Mouse (Mus musculus): ENCODE data around the gene Wdr24. TPM values are rescaled to one million over a fixed set of nuclear protein-coding genes. Genes with fewer than 3 reads are reported as not detected.

The Wdr24 gene
- polyA plus RNA-seq, 1 experiment, result 14.5 TPM

DNA sequence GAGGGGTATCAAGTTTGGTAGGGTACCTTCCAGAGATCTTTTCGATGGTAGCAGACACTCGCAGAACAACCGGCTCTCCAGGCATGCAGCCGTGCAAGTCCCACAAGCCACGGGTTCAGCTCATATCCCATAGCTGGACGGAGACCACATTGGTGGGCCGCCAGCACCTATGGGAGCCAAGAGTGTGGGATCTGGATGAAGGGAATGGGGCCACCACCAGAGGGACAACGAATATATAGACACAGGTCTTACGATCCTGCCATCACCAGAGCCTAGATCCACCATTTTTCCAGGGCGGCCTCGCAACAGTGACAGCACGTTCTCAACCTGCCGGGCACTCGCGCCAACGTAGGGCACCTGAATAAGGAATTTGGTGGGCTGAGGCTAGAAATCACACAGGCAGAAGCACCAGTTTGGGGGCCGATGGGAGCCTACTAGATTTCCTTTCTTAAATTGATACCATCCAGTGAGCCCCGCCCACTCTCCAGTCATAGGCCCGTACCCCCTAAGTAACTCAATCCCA is 32.0 kb upstream of the Wdr24 start:
- no peak overlapping the region for H3K27ac ChIP-seq (ENCODE audit: insufficient read depth, low read length)
- no peak for TF ChIP-seq CTCF (IDR thresholded peaks at IDR 0.05; ENCODE audit: borderline replicate concordance, insufficient read depth, low read length)
- 0 out of 2 replicates have a peak, but pooled peaks have one; percentile 5 for TF ChIP-seq POLR2A (IDR thresholded peaks at IDR 0.05; ENCODE audit: low read depth, low read length)
- H3K4me1 ChIP-seq (ENCODE audit: control insufficient read depth, insufficient read depth, low read length), result peaks cover 7% of the 10 kb centered on the region; the same call in 1 of the 2 replicates
- H3K4me3 ChIP-seq (ENCODE audit: insufficient read depth, low read length), result peak overlapping the region; percentile 55

DNA sequence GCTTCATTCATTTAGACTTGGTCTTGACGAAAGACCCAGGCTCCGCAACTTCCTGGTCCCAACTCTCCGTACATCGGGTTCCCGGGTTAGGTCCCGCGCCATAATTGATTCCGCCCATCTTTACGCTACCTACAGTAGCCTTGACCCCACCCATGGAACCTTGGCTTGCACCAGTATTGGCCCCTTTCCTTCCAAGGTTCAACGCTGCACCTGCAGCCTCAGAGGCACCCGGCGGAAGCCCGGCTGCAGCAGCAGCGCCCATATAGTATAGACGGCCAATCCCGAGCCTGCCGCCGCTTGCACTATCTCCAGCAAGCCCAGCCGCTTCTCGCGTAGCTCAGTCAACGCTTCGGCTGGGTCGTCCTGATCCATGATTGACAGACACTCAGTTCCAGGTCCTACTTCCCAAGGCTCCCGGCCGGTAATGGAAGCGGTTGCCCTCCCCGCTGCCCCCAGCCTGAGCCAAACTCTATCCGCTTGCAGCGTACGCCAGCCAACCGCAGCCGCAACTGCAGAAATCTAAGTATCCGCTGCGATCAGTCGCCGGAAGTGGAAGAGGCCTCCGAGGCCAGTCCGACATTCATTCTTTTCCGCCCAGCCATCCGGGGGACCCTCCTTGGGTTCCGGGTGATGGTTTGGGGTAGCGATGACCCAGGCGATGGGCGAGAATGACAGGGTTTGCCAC is 31.4 kb upstream of the Wdr24 start:
- peaks cover 7% of the 10 kb centered on the region; the same call in 1 of the 2 replicates for H3K4me1 ChIP-seq (ENCODE audit: control insufficient read depth, insufficient read depth, low read length)

DNA sequence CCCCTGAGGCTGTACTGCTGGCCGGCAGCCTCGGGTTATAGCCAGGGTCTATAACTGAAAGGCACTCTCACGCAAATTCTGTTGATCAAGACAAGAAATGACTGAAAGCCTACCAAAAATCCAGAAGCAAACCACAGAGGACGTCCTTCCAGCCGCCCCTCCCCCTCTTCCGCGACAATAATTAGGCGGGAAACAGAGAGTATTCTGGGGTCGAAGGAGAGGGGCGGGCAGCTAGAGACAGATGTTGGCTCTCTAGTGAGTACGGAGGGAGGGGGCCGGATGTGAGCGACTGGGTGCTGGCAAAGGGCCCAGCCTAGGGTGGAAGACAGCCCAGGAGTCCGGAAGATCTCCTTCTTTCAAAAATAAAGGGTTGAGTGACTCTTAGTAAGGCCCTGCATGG is 30.8 kb upstream of the Wdr24 start, which contains the start of gene Fam173a:
TSS of gene Fam173a (minus strand) at position 287 of the 400 bp plus-strand sequence.
- Histone ChIP-seq H3K4me1 (ENCODE audit: control insufficient read depth, insufficient read depth, low read length) (peaks cover 7% of the 10 kb centered on the region; the same call in 1 of the 2 replicates), H3K27ac (ENCODE audit: insufficient read depth, low read length) (peak within 1 kb of the TSS; percentile 86)
- TF ChIP-seq CTCF (IDR thresholded peaks at IDR 0.05; ENCODE audit: borderline replicate concordance, insufficient read depth, low read length) (no peak), POLR2A (IDR thresholded peaks at IDR 0.05; ENCODE audit: low read depth, low read length) (no peak)

More for the DNA sequence above, 31.4 kb upstream of the Wdr24 start:
- peak overlapping the region; percentile 86 for H3K27ac ChIP-seq (ENCODE audit: insufficient read depth, low read length)
- peak overlapping the region; percentile 55 for H3K4me3 ChIP-seq (ENCODE audit: insufficient read depth, low read length)
- TF ChIP-seq POLR2A (IDR thresholded peaks at IDR 0.05; ENCODE audit: low read depth, low read length) (peak; percentile 92), CTCF (IDR thresholded peaks at IDR 0.05; ENCODE audit: borderline replicate concordance, insufficient read depth, low read length) (no peak)

DNA sequence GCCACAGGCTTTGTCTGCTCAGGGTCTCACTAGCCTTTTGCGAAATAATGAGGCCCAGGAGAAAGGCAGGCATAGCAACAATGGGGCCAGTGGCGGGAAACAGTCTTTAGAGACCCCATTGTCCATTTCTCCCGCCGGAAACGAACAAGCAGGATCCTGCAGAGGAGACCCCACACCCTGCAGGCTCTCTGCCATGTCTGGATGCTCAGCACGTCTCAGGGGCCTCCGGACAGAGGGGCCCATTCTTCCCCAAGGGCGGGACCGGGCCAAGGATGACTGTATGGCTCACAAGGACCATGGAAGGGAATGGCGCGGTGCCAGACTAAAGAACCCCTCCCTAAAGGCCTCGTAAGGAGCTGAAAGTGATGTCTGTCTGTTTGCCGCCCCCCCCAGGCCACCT is 29.2 kb upstream of the Wdr24 start:
- Histone ChIP-seq H3K27ac (ENCODE audit: insufficient read depth, low read length) (no peak overlapping the region), H3K4me1 (ENCODE audit: control insufficient read depth, insufficient read depth, low read length) (peaks cover 7% of the 10 kb centered on the region; the same call in 1 of the 2 replicates), H3K4me3 (ENCODE audit: insufficient read depth, low read length) (no peak overlapping the region)
- TF ChIP-seq CTCF (IDR thresholded peaks at IDR 0.05; ENCODE audit: borderline replicate concordance, insufficient read depth, low read length), result no peak
- TF ChIP-seq POLR2A (IDR thresholded peaks at IDR 0.05; ENCODE audit: low read depth, low read length), result no peak

More for the DNA sequence above, 30.8 kb upstream of the Wdr24 start, which contains the start of gene Fam173a:
- H3K4me3 ChIP-seq (ENCODE audit: insufficient read depth, low read length), result peak within 1 kb of the TSS; percentile 55

DNA sequence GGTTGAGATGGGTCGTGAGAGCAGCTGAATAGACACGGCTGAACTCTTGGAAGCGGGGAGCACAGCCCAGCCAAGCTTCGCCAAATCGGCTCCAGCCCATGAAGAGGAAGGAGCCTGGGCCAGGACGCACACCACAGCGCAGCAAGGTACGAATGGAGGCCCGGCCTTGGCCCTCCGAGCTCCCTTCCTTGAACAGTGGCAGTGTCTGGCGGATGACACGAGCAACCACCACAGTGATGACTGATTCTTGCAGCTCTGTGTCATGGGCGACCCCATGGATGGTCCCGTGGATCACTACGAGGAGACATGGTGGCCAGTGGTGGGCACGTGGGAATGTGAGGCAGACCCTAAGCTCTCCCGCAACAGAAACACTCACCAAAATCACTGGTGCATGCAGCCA is 28.4 kb upstream of the Wdr24 start:
- Histone ChIP-seq H3K4me3 (ENCODE audit: insufficient read depth, low read length) (no peak overlapping the region), H3K27ac (ENCODE audit: insufficient read depth, low read length) (no peak overlapping the region), H3K4me1 (ENCODE audit: control insufficient read depth, insufficient read depth, low read length) (peaks cover 7% of the 10 kb centered on the region; the same call in 1 of the 2 replicates)
- TF ChIP-seq POLR2A (IDR thresholded peaks at IDR 0.05; ENCODE audit: low read depth, low read length), result no peak
- TF ChIP-seq CTCF (IDR thresholded peaks at IDR 0.05; ENCODE audit: borderline replicate concordance, insufficient read depth, low read length), result no peak

DNA sequence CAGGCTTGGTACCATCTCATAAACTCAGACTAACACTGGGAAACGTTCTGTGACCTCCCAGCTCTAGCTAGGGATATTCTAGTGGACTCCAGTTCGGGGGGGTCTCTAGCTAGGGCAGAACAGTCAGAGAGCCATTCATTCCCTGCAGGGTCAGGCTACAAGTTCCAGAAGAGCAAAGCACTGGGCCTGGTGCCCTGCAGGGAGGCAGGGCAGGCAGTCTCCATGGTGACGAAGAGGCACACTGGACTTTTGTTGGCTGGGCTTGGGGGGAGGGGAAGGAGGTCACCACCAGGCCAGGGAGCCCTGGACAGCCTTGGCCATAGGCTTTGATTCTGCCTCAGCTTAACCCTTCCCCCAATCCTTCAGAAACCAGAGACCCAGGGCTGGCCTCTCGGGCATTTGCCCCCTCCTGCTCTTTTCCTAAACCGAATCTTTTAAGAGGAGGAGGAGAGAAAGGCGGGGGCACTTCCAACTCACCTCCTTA is 27.8 kb upstream of the Wdr24 start, which contains the start of gene AC134908.4:
TSS of gene AC134908.4 (minus strand) at position 51 of the 484 bp plus-strand sequence.
- H3K4me1 ChIP-seq (ENCODE audit: control insufficient read depth, insufficient read depth, low read length), result peaks cover 7% of the 10 kb centered on the region; the same call in 1 of the 2 replicates
- H3K27ac ChIP-seq (ENCODE audit: insufficient read depth, low read length), result no peak within 1 kb of the TSS

DNA sequence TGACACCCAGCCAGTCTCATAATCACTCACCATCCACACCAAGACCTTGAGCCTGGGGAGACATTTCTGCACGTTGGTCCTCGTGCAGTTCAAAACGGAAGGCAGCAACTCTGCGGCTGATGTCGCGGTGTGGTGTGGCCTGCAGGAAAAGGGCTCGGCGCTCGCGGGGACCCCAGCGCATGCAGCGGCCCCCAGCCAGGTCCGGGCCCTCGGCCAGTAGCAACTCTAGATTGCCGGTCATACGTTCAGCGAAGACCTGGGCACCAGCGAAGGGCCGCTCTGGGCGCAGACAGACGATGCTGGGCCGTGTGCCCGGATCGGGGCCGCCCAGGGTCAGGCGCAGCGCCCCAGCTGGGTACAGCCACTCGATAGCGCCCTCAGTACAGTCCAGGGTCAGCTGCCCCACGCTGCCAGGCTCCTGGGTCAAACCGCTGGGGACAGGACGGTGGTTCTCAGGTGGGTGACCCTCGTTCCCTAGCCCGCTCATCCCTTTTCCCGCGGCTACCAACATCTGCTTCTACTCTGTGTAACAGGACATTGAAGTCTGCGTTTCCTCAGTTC is 27.1 kb upstream of the Wdr24 start:
- peak overlapping the region; percentile 76 for H3K4me3 ChIP-seq (ENCODE audit: insufficient read depth, low read length)
- H3K27ac ChIP-seq (ENCODE audit: insufficient read depth, low read length), result no peak overlapping the region
- TF ChIP-seq CTCF (IDR thresholded peaks at IDR 0.05; ENCODE audit: borderline replicate concordance, insufficient read depth, low read length), result no peak
- no peak for TF ChIP-seq POLR2A (IDR thresholded peaks at IDR 0.05; ENCODE audit: low read depth, low read length)
- peaks cover 7% of the 10 kb centered on the region; the same call in 1 of the 2 replicates for H3K4me1 ChIP-seq (ENCODE audit: control insufficient read depth, insufficient read depth, low read length)

More for the DNA sequence above, 27.8 kb upstream of the Wdr24 start, which contains the start of gene AC134908.4:
- no peak for TF ChIP-seq POLR2A (IDR thresholded peaks at IDR 0.05; ENCODE audit: low read depth, low read length)
- no peak for TF ChIP-seq CTCF (IDR thresholded peaks at IDR 0.05; ENCODE audit: borderline replicate concordance, insufficient read depth, low read length)
- H3K4me3 ChIP-seq (ENCODE audit: insufficient read depth, low read length), result peak within 1 kb of the TSS; percentile 76

DNA sequence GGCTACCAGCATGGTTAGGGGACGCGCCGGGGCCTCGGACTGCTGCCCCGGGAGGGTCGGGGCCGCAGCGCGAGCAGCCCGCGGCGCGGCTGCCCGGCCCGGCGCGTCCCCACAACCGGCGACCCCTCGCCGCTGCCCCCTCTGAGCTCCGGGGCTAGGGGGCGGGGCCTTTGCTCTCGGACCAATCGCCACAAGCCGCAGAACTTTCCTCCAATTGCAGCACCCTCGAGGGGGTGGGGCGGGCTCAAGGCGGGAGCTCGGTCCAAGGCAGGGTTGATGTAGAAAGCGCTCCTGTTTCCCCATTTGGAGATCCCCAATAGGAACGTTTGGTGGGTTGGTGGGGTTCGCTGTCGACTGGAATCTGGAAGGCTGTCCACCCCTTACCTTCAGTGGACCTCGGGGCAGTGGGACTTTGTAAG is 26.5 kb upstream of the Wdr24 start, which contains the start of gene Metrn:
TSS of gene Metrn (minus strand) at position 186 of the 419 bp plus-strand sequence.
- Histone ChIP-seq H3K4me3 (ENCODE audit: insufficient read depth, low read length) (peak within 1 kb of the TSS; percentile 76), H3K4me1 (ENCODE audit: control insufficient read depth, insufficient read depth, low read length) (peaks cover 7% of the 10 kb centered on the region; the same call in 1 of the 2 replicates), H3K27ac (ENCODE audit: insufficient read depth, low read length) (no peak within 1 kb of the TSS)
- TF ChIP-seq POLR2A (IDR thresholded peaks at IDR 0.05; ENCODE audit: low read depth, low read length), result no peak

DNA sequence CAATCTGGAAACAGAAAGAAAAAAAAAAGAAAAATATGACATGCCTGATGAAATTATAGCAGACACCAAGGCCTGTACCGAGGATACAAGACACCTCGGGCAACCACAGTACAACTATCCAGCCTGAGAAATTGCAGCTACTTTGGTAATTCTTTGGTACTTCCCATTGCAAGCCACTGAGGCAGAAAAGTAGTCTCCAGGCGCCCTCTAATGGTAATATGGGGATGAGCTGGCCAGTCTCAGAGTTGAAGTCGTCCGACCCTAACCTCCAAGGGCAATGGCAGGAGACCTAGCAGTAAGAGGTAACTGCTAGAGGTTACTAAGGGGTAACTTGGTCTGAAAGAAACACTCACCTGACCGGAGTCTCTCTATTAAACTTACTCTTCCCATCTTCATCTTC is 22.4 kb upstream of the Wdr24 start:
- no peak overlapping the region for H3K4me3 ChIP-seq (ENCODE audit: insufficient read depth, low read length)
- peaks cover 4% of the 10 kb centered on the region; the same call in 1 of the 2 replicates for H3K4me1 ChIP-seq (ENCODE audit: control insufficient read depth, insufficient read depth, low read length)
- no peak overlapping the region for H3K27ac ChIP-seq (ENCODE audit: insufficient read depth, low read length)
- TF ChIP-seq POLR2A (IDR thresholded peaks at IDR 0.05; ENCODE audit: low read depth, low read length) (no peak), CTCF (IDR thresholded peaks at IDR 0.05; ENCODE audit: borderline replicate concordance, insufficient read depth, low read length) (peak; percentile 26; the same call in 1 of the 2 replicates)
